Mouse (Mus musculus) heart, embryonic 11.5 days (tissue): ENCODE data around the gene Fosb. TPM values are rescaled to one million over a fixed set of nuclear protein-coding genes. Genes with fewer than 3 reads are reported as not detected.
A peak's percentile ranks its signal among the peaks of the same experiment; 100 is the strongest.

Experiments used
- ATAC-seq: fragments of 200-750 bp; cut with Nextera tagmentation; replicated peaks from 2 replicates; pipeline ENCODE4 v1.8.0; 2017; ENCODE audit warnings: moderate library complexity; ENCODE audit not compliant: insufficient number of reproducible peaks, low FRiP score, low TSS enrichment
- H3K27ac ChIP-seq: fragments of 300-500 bp; sonication (generic); 2 replicates; pipeline ENCODE4 v1.5.1; 2014; ENCODE audit warnings: mild to moderate bottlenecking, low read depth, low read length
- H3K27me3 ChIP-seq: fragments of 300-500 bp; sonication (generic); 2 replicates; pipeline ENCODE4 v1.6.1; 2014; ENCODE audit warnings: mild to moderate bottlenecking, low read length, mixed read lengths; ENCODE audit not compliant: control insufficient read depth, insufficient read depth
- H3K36me3 ChIP-seq: fragments of 300-500 bp; sonication (generic); 2 replicates; pipeline ENCODE4 v1.6.1; 2014; ENCODE audit warnings: mild to moderate bottlenecking, low read length, moderate library complexity, mixed read lengths; ENCODE audit not compliant: control insufficient read depth, insufficient read depth
- H3K4me1 ChIP-seq: fragments of 300-500 bp; sonication (generic); 2 replicates; pipeline ENCODE4 v1.6.1; 2014; ENCODE audit warnings: low read length; ENCODE audit not compliant: control insufficient read depth, insufficient read depth
- H3K4me2 ChIP-seq: fragments of 300-500 bp; sonication (generic); 2 replicates; pipeline ENCODE4 v1.6.1; 2014; ENCODE audit warnings: mild to moderate bottlenecking, moderate library complexity
- H3K4me3 ChIP-seq: fragments of 300-500 bp; sonication (generic); 2 replicates; pipeline ENCODE4 v1.5.1; 2014; ENCODE audit warnings: low read depth, low read length
- H3K9ac ChIP-seq: fragments of 300-500 bp; sonication (generic); 2 replicates; pipeline ENCODE4 v1.6.1; 2014; ENCODE audit warnings: mild to moderate bottlenecking, low read depth, low read length, moderate library complexity
- H3K9me3 ChIP-seq: fragments of 300-500 bp; sonication (generic); replicated peaks from 2 replicates; pipeline ENCODE4 v1.6.1; 2016; ENCODE audit warnings: low read length; ENCODE audit not compliant: control insufficient read depth
- WGBS: fragments of 180-500 bp; shearing (Covaris S2); extraction: QIAGEN DNeasy Blood & Tissue Kit; methylation state at CpG from one replicate; pipeline ENCODE4 v1.1.7; 2014; ENCODE audit not compliant: insufficient replicate concordance; 5-methylcytosine and 5-hydroxymethylcytosine counted together
- polyA plus RNA-seq: library from polyadenylated mRNA; unstranded; fragments of >200 nt; fragmentation: Nextera tagmentation; extraction: Ambion mirVana; gene quantifications from 2 replicates; pipeline ENCODE4 v1.2.1, GENCODE M21; 2014

Gene Fosb
- polyA plus RNA-seq, 1 experiment from 2014 or later, result 0.17 TPM

GRCm38 (mm10) chr7:19338596-19338995 is 28.7 kb upstream of the Fosb start:
- Histone ChIP-seq H3K27ac (peak overlapping the region; percentile 29; the same call in 1 of the 2 replicates), H3K4me3 (no peak overlapping the region), H3K36me3 (no peaks in the 10 kb centered on the region), H3K4me1 (peaks cover 30% of the 10 kb centered on the region), H3K4me2 (no peak overlapping the region), H3K27me3 (peaks cover 3% of the 10 kb centered on the region; the same call in 1 of the 2 replicates), H3K9ac (no peak overlapping the region), H3K9me3 (no peaks in the 10 kb centered on the region)
- no peak for ATAC-seq
- 47% methylated on average over 7 of the region's 7 CpGs for WGBS

- no peak for ATAC-seq
- Histone ChIP-seq H3K4me1 (peaks cover 26% of the 10 kb centered on the region), H3K4me3 (no peak overlapping the region), H3K9me3 (no peaks in the 10 kb centered on the region), H3K27ac (0 out of 2 replicates have a peak overlapping the region, but pooled peaks have one; percentile 29), H3K27me3 (peaks cover 3% of the 10 kb centered on the region; the same call in 1 of the 2 replicates), H3K9ac (no peak overlapping the region), H3K36me3 (no peaks in the 10 kb centered on the region), H3K4me2 (no peak overlapping the region)
- WGBS, result 43% methylated on average over 2 of the region's 2 CpGs
These were observed 28.2 kb upstream of the Fosb start for GRCm38 (mm10) chr7:19338060-19338459.

DNA sequence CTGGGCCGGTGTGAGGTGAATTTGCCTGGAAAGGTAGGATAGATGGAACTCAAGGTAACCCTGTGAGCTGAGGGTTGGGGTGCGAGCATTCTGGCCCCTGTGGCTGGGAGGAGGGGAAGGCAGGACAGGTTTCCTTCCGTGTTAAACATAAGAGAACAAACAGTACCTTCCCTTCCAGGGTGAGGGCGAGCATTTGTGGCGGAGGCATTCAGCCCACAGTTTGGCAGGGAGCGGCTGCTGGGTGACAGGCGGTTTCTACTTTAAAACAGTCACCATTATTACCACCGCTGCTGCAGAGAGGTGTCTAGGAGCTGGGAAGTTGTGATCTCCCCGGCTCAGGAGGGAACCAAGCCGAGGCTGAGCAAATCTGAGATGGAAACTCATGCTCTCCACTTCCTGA is 27.3 kb upstream of the Fosb start:
- no peak for ATAC-seq
- Histone ChIP-seq H3K27ac (peak overlapping the region; percentile 29; the same call in 1 of the 2 replicates), H3K27me3 (peaks cover 3% of the 10 kb centered on the region; the same call in 1 of the 2 replicates), H3K4me1 (peaks cover 24% of the 10 kb centered on the region), H3K4me2 (no peak overlapping the region), H3K9me3 (no peaks in the 10 kb centered on the region), H3K9ac (no peak overlapping the region), H3K36me3 (no peaks in the 10 kb centered on the region), H3K4me3 (no peak overlapping the region)
- 50% methylated on average over 10 of the region's 10 CpGs for WGBS

- no peak for ATAC-seq
- no peaks in the 10 kb centered on the region for H3K9me3 ChIP-seq
- no peak overlapping the region for H3K4me3 ChIP-seq
- no peak overlapping the region for H3K27ac ChIP-seq
- WGBS, result 40% methylated on average over 3 of the region's 3 CpGs
- H3K4me1 ChIP-seq, result peaks cover 16% of the 10 kb centered on the region
- H3K9ac ChIP-seq, result no peak overlapping the region
- H3K27me3 ChIP-seq, result no peaks in the 10 kb centered on the region
- H3K4me2 ChIP-seq, result no peak overlapping the region
- H3K36me3 ChIP-seq, result no peaks in the 10 kb centered on the region
These were observed 25.7 kb upstream of the Fosb start for GRCm38 (mm10) chr7:19335583-19335982.

DNA sequence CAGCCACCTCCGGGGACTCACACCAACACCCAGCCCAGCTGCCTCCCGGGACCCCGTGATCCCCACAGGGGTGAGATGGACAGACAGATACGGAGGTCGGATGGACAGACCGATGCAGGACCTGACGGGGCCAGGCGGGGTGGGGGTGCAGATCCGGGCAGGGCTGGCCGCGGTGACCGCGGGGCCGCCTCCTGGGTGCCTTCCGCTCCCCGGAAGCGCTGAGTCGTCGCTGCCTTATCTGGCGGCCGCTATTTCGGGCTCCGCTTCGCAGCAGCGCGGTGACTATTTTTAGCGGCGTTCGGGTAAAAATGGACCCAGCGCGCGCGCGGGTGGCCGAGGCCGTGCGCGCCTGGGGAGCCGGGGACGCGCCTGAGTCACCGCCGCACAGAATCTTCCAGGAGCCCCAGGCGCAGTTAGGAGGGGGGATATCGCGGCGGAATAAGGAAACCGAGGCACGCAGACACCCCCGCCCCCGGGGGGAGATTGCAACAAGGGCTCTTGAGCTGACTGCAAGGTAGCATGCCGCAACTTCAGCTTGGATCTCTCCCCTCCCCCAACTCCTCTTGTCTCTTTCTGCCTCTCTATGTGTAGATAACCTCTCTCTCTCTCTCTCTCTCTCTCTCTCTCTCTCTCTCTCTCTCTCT is 23.0 kb upstream of the Fosb start:
- peak; percentile 77 for ATAC-seq
- no peaks in the 10 kb centered on the region for H3K27me3 ChIP-seq
- H3K4me3 ChIP-seq, result peak overlapping the region; percentile 60
- 0 out of 2 replicates have a peak, but pooled peaks cover 2% of the 10 kb centered on the region for H3K9me3 ChIP-seq
- peaks cover 12% of the 10 kb centered on the region for H3K4me1 ChIP-seq
- WGBS, result under 1% methylated on average over 52 of the region's 52 CpGs
- peak overlapping the region; percentile 81 for H3K4me2 ChIP-seq
- H3K9ac ChIP-seq, result peak overlapping the region; percentile 78
- no peaks in the 10 kb centered on the region for H3K36me3 ChIP-seq
- H3K27ac ChIP-seq, result peak overlapping the region; percentile 82

DNA sequence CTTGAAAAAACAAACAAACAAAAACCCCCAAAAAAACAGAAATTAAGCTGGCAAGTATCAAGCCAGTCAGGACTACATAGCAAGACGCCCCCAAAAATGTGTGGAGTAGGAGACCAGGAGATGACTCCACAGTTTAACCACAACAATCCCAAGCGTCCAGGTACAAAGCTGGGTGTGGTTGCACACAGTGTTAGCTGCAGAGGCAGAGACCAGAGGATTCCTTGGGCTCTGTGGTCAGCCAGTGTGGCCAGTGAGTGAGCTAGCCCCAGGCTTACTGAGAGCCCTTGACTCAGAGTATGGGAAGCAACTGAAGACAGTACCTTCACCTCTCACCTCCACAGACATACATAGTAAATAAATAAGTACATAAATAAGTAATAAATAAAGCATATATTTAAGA is 22.1 kb upstream of the Fosb start:
- Histone ChIP-seq H3K9me3 (0 out of 2 replicates have a peak, but pooled peaks cover 2% of the 10 kb centered on the region), H3K4me1 (peaks cover 16% of the 10 kb centered on the region), H3K9ac (no peak overlapping the region), H3K27ac (peak overlapping the region; percentile 82; the same call in 1 of the 2 replicates), H3K4me2 (peak overlapping the region; percentile 81; the same call in 1 of the 2 replicates), H3K27me3 (no peaks in the 10 kb centered on the region), H3K4me3 (no peak overlapping the region), H3K36me3 (no peaks in the 10 kb centered on the region)
- ATAC-seq, result no peak
- WGBS, result 60% methylated on average over 2 of the region's 2 CpGs

GRCm38 (mm10) chr7:19328425-19328824 is 18.6 kb upstream of the Fosb start:
- Histone ChIP-seq H3K4me3 (no peak overlapping the region), H3K4me2 (no peak overlapping the region), H3K9ac (no peak overlapping the region), H3K36me3 (no peaks in the 10 kb centered on the region), H3K4me1 (peaks cover 23% of the 10 kb centered on the region), H3K27me3 (no peaks in the 10 kb centered on the region), H3K9me3 (0 out of 2 replicates have a peak, but pooled peaks cover 2% of the 10 kb centered on the region), H3K27ac (no peak overlapping the region)
- no peak for ATAC-seq

DNA sequence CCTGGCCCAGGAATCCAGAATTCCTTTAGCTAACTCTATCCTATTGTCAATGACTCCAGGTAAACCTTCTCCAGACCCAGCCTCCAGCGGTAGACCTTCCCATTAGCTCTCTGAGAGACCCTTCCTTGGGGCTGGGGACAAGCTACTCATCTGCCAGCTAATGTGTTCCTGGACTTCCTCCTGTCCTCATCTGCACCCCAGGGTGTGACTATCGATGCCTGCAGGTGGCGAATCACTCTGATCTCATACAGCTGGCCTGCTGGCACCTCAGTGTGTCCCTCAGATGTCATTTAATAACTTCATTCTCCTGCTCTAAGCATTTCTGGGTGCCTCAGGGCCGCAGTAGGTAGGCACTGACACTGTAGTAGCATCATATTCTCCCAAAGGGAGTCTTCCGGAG is 17.9 kb upstream of the Fosb start:
- Histone ChIP-seq H3K27ac (peak overlapping the region; percentile 95; the same call in 1 of the 2 replicates), H3K9me3 (0 out of 2 replicates have a peak, but pooled peaks cover 2% of the 10 kb centered on the region), H3K27me3 (no peaks in the 10 kb centered on the region), H3K36me3 (no peaks in the 10 kb centered on the region), H3K4me3 (no peak overlapping the region; the same call in 1 of the 2 replicates), H3K4me1 (peaks cover 23% of the 10 kb centered on the region), H3K9ac (peak overlapping the region; percentile 69; the same call in 1 of the 2 replicates), H3K4me2 (peak overlapping the region; percentile 84)
- ATAC-seq, result no peak
- WGBS, result 70% methylated on average over 5 of the region's 5 CpGs

- Histone ChIP-seq H3K27me3 (no peaks in the 10 kb centered on the region), H3K4me3 (peak overlapping the region; percentile 43), H3K36me3 (no peaks in the 10 kb centered on the region), H3K4me1 (peaks cover 23% of the 10 kb centered on the region), H3K4me2 (peak overlapping the region; percentile 84), H3K9ac (peak overlapping the region; percentile 69), H3K27ac (peak overlapping the region; percentile 95), H3K9me3 (0 out of 2 replicates have a peak, but pooled peaks cover 2% of the 10 kb centered on the region)
- ATAC-seq, result peak; percentile 81
- WGBS, result 0% methylated on average over 22 of the region's 22 CpGs
These were observed 17.3 kb upstream of the Fosb start for GRCm38 (mm10) chr7:19327128-19327527.
